Mouse (Mus musculus) urinary bladder, postnatal 25 days (tissue): ENCODE measurements around the gene Gm17349.
A peak's percentile ranks its signal among the peaks of the same experiment; 100 is the strongest.
"Not testable (repeated sequence)": the region's sequence is repeated elsewhere in the genome, so short reads cannot be mapped to it uniquely, and the experiment has no call there.

ENCODE experiments used
- DNase-seq: peaks from one replicate; pipeline ENCODE4 v3.0.0; 2022; ENCODE audit warnings: low spot score

Gene Gm17349

GRCm38 (mm10) chr15:99717386-99718334, 12.4 kb upstream of the Gm17349 start, which contains the start of gene Gpd1:
Gene Gpd1, plus strand, starts transcription at chr15:99717515.
- DNase-seq = no peak

DNA sequence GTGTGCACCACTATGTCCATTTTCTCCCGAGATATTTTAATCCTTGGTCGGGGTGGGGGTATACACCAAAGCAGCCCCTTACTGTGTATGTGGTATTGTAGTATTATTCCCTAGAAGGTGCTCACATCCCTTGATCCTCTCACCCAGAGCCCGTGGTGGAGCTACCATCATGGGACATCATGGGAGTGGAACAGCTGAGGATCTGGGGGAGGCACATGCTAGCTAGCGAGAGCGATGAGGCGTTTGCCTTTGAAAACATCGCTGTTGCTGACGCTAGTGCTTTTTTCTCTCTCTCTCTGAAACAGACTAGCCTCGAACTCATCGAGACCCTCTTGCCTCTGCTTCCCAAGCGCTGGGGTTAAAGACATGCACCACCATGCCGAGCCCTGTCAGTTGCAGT, 11.5 kb upstream of the Gm17349 start:
- DNase-seq = no peak

- DNase-seq = no peak
Measured at GRCm38 (mm10) chr15:99715982-99716746, 10.9 kb upstream of the Gm17349 start.

DNA sequence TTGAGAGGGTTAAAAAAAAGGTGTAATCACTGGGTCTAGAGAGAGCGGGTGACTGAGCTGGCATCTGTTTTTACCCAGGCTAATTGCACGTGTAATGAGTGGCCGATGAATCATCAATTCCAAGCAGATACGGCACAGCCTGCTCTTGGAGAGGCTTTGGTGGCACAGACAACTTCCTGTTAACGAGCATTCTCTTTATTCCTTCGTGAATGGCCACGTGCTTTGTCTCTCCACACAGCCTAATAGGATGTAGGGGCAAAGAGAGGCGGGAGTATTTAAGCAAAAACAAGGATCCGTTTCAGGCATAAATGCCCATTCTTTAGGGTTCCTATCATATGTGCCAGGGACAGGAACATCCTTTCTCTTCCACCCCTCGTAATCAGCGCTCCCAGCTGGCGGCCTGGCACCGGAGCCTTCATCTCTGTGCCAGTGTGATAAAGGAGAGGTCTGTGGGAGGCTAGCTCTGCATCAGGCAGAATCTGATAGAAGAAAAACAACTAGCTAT, 10.1 kb upstream of the Gm17349 start:
- no peak for DNase-seq

DNA sequence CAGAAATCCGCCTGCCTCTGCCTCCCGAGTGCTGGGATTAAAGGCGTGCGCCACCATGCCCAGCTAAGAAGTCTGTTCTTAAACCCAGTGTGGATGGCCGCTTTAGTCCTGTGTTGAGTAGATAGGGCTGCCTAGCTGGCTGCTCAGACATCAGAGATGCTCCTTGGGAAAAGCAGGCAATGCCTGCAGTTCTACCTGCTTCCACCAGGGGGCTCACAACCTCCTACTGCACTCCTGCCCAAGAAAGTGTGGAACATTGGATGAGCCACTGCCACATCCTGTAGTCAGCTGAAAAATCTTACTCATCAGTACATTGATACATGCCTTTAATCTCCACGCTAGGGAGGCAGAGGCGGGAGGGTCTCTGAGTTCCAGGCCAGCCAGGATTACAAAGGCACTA, 9.6 kb upstream of the Gm17349 start:
- peak; percentile 50 for DNase-seq

GRCm38 (mm10) chr15:99714206-99714605, 8.9 kb upstream of the Gm17349 start:
- DNase-seq = no peak

DNA sequence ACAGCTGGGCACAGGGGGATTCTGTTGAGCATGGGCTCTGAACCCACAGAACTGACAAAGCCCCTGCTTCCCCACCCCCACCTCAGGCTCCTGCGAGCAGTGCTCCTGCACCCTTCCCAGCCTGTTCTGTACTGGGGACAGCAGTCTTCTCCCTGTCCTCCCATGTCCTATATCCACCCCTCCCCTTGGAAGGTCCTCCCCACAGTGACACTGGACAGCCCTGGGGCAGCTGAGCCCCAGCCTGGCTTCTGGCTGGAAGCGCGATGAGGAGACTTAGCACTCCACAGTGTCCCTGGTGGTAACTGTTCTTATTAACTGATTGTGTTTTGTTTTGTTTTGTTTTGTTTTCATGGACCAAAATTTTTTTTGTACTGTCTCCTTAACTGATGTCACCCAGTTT, 8.3 kb upstream of the Gm17349 start:
- no peak for DNase-seq

GRCm38 (mm10) chr15:99712666-99713559, 7.6 kb upstream of the Gm17349 start:
- DNase-seq = no peak

GRCm38 (mm10) chr15:99711491-99711890, 6.2 kb upstream of the Gm17349 start:
- no peak for DNase-seq

- DNase-seq = no peak
Measured at GRCm38 (mm10) chr15:99710221-99711190, 5.2 kb upstream of the Gm17349 start.

DNA sequence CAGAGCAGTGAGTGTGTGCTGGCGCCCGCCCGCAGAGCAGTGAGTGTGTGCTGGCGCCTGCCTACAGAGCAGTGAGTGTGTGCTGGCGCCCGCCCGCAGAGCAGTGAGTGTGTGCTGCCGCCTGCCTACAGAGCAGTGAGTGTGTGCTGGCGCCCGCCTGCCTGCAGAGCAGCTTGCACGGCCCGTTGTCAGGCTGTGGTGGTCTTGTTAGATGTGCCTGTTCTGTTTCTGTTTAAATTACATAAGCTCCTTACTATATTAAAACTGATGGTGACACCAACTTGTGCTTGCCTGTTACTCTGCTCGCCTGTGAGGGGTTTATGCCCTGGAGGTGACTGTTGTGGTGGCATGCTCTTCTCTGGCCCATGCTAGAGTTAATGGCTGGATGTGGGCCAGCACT, 2.9 kb upstream of the Gm17349 start:
- DNase-seq = no peak

DNA sequence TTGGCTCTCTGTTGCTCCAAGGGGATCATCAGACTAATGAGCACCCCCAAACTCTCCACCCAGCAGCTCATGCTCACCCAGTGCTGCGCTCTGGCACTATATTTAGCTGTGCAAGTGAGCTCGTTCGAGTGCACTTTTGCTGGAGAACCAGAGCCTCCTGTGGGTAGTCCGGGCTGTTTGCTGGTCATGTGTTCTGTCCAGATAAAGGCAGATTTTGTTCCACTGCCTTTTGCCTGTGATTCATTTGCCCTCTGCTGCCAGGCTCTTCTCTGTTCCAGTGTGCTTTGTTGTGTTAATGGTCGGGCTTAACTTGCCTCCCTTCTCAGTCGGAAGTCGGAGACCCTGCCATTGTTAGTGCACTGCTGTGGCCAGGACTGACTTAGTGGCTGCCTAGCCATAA, 409 bp downstream of the Gm17349 start:
- no peak for DNase-seq

GRCm38 (mm10) chr15:99704041-99704681, 1.1 kb downstream of the Gm17349 start:
- DNase-seq = no peak

DNA sequence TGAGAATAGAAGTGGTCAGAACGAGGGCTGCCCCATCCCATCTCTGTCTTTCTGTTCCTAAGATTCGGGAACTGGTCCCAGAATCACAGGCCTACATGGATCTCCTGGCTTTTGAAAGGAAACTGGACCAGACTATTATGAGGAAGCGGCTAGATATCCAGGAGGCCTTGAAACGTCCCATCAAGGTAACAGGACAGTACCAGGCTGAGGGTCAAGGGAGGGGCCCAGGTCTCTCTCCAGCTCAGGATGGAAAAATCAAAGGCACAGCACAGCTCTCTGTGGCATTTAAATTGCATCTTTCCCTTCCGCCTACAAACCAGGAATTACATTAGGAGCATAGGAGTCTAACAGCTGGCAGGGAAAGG, 1.6 kb downstream of the Gm17349 start:
- no peak for DNase-seq

GRCm38 (mm10) chr15:99703104-99703503, 2.2 kb downstream of the Gm17349 start:
- no peak for DNase-seq

GRCm38 (mm10) chr15:99701999-99702900, 3.0 kb downstream of the Gm17349 start, which contains the start of gene Smarcd1:
Gene Smarcd1, plus strand, starts transcription at chr15:99702129.
- peak; percentile 95 for DNase-seq

DNA sequence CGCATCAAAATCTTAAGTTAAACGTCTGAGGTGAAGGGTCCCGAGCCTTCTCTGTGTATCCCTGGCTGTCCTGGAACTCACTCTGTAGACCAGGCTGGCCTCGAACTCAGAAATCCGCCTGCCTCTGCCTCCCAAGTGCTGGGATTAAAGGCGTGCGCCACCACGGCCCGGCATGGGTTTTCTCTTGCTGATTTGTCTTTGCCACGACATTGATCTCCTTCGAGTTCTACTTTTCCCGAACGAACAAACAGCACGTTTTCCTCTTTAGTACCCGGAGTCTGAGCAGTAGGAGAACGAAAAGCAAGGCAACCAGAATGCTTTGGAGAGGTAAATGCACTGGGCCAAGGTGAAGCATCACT, 3.7 kb downstream of the Gm17349 start:
- DNase-seq = not testable (repeated sequence)

- no peak for DNase-seq
Measured at GRCm38 (mm10) chr15:99700219-99701106, 4.8 kb downstream of the Gm17349 start.
